Mouse (Mus musculus) layer of hippocampus, adult 2 months (tissue): ENCODE data around the gene Ube2l3. TPM values are rescaled to one million over a fixed set of nuclear protein-coding genes. Genes with fewer than 3 reads are reported as not detected.
A peak's percentile ranks its signal among the peaks of the same experiment; 100 is the strongest.
"Not testable (repeated sequence)": the region's sequence is repeated elsewhere in the genome, so short reads cannot be mapped to it uniquely, and the experiment has no call there.

ENCODE experiments used
- DNase-seq, 2 experiments: peaks; one replicate each; pipeline ENCODE4 v3.0.0; 2022; ENCODE audit warnings: low spot score in 2 of 2
- H3K27ac ChIP-seq: fragments of 200-600 bp; 2 replicates; pipeline ENCODE4 v1.8.1; 2022
- H3K4me3 ChIP-seq: fragments of 200-600 bp; 2 replicates; pipeline ENCODE4 v1.8.1; 2022; ENCODE audit warnings: mild to moderate bottlenecking
- CTCF ChIP-seq: fragments of 200-600 bp; conservative IDR thresholded peaks from 2 replicates; pipeline ENCODE4 v1.8.1; 2022; ENCODE audit warnings: antibody characterized with exemption, mild to moderate bottlenecking, moderate library complexity
- long read RNA-seq, 2 experiments: library from polyadenylated mRNA; stranded (forward); transcript quantifications; one replicate each; pipeline ENCODE4 v2.0.0; 2021; ENCODE audit warnings: borderline mapping rate in 2 of 2
- total RNA-seq, 2 experiments: library from RNA; stranded (reverse); gene quantifications; 2 replicates each; pipeline ENCODE4 v1.2.3; 2021

Gene Ube2l3
- total RNA-seq = 100 to 1,000 TPM; 133 to 139 TPM
- long read RNA-seq, experiment 1, transcript Ube2l3-201 (4 exons, 2,609 nt) = major isoform, 77 of 110 reads
- long read RNA-seq, experiment 1, partial matches to known transcripts = 12 of 110 reads
- long read RNA-seq, experiment 1, other reads (novel, unspliced or antisense) = 17 of 110 reads
- long read RNA-seq, experiment 2, transcript Ube2l3-201 (4 exons, 2,609 nt) = major isoform, 68 of 98 reads
- long read RNA-seq, experiment 2, transcript Ube2l3-203 (3 exons, 650 nt) = minor isoform, 7 of 98 reads
- long read RNA-seq, experiment 2, partial matches to known transcripts = 9 of 98 reads
- long read RNA-seq, experiment 2, other reads (novel, unspliced or antisense) = 13 of 98 reads

DNA sequence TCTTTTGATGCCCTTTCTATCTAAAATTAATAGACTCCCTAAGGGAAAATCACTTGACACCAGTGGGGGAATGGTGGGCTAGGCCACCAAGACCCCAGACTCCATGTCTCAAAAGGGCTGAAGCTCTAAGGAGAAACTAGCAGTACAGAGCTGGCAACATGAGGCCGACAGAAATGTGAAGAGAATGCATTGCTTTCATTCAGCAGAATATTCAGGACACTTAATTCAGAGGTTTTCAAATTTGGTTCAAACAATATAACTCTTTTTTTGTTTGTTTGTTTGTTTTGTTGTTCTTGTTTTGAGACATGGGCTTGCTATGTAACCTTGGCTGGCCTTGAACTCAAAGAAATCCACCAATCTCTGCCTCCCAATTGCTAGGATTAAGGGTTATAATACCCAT lies at the start of gene Ube2l3:
Gene Ube2l3 (minus strand): TSS at position 101 of the 400 bp plus-strand sequence.
- TF ChIP-seq CTCF = no peak
- Histone ChIP-seq H3K4me3 (peak within 1 kb of the TSS; percentile 86), H3K27ac (peak within 1 kb of the TSS; percentile 95)
- DNase-seq = no peak

DNA sequence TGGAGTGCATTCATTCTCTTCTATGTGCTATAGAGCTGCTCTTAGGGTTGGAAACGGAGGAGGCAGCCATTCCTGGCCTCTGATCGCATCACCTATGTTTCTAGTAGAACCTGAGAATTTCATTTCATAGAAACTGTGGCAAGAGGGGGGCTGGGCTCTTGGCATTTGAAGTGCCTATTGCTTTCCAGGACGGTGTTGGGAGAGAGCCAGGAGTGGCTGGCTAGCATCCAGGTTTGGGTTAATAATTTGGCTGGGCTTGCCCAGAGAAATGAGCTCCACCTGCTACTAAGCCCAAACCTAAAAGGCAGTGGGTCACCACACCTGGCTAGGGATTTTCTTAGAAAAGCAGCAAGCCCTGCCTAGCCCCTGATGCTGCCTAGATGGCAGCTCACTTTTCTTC lies 49.1 kb upstream of the Ube2l3 start:
- peak in 1 of 2 experiments; percentile 43 for DNase-seq
- Histone ChIP-seq H3K4me3 (no peak overlapping the region), H3K27ac (no peak overlapping the region)
- TF ChIP-seq CTCF = no peak

DNA sequence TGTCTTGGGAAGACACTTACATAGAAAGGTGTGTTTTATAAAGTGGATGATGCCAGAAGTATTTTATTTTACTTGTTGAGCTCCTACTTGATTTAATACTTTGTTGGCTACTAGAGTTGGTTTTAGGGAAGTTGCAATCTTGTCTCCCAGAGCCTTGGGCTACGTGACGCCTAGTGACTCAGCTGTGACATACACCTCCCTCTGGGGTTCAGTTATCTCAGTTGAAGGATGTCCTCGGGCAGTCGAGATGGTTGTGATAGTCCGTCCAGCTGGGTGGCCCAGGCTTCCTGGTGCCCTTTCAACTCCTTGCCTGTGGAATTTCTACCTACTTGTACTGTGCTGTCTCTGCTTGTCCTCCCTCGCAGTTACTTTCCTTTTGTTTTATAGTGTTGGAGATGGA lies 46.7 kb upstream of the Ube2l3 start:
- no peak overlapping the region for H3K4me3 ChIP-seq
- H3K27ac ChIP-seq = no peak overlapping the region
- TF ChIP-seq CTCF = no peak
- no peak for DNase-seq

DNA sequence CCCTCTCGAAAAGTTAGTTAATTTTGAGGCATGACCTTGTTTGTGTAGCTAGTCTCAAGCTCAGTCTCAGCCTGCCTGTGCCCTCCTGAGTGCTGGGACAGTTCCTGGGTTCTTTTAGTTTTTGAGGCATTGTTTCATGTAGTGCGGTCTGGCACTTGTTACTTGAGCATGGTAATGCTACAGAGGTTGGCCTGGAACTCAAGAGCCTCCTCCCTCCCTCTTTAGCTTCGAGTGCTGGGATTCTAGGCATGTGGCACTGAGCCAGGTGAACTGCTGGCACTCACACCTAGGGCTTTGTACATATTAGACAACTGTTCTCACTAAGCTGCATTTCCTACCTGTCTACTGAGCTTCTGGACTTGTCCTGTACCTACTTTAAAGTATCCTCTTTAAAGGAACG lies 45.3 kb upstream of the Ube2l3 start:
- no peak for TF ChIP-seq CTCF
- DNase-seq = no peak
- H3K27ac ChIP-seq = no peak overlapping the region
- no peak overlapping the region for H3K4me3 ChIP-seq

DNA sequence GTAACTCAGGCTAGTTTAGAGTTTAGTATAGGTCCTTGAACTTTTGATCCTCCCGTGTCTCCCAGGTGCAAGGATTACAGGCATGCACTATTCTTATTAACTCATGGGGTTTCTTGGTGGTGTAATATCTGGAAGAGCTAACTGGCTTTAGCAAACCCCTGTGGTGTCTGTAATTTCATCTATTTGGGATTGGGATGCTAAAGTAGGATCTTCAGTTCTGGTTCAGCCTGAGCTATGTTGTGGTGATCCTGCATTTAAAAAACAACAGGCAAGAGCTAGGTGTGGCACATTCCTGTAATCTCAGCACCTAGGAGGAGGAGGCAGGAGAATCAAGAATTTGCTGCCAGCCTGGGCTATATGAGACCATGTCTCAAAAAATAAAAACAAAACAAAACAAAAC lies 42.5 kb upstream of the Ube2l3 start:
- no peak overlapping the region for H3K27ac ChIP-seq
- H3K4me3 ChIP-seq = no peak overlapping the region
- DNase-seq = no peak
- no peak for TF ChIP-seq CTCF

DNA sequence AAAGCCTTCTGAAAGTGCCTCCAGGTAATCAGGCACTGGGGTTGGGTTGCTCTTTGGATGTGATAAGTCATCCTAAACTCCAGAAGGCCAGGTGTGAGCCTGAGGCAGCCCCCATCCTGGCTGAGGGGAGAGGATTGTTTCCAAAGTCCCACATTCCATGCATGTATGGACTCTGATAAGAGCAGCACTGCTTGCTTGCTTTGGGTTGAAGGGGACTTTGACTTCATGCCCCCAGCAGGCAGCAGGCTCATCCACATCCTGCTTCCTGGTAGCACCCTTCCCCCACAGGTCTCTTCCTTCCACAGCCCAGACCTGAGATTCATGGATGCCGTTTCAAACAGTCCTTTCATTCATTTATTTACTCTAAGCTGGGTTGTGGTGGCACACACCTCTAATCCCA lies 41.3 kb upstream of the Ube2l3 start:
- H3K27ac ChIP-seq = no peak overlapping the region

DNA sequence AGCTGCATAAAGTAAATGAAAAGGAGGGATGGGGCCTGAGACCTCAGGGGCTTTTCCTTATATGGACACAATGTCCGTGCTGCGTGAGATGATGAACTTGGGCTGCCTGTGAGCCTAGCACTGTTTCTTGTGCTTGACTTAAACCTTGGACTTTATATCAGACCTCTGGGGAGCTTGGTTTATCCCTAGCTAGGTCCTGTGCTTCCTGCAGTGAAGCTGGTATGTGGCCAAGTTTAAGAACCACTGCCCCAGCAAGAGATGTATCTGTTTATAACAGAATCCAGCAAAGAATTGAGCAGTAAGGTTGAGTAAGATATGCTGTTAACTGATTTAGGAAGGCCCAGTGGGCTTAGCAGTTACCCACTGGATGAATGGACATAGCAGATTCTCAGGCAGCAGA lies 37.0 kb upstream of the Ube2l3 start:
- Histone ChIP-seq H3K4me3 (no peak overlapping the region), H3K27ac (no peak overlapping the region)
- DNase-seq = no peak
- TF ChIP-seq CTCF = no peak

More for the DNA sequence above, 41.3 kb upstream of the Ube2l3 start:
- H3K4me3 ChIP-seq = no peak overlapping the region
- no peak for TF ChIP-seq CTCF
- no peak for DNase-seq

DNA sequence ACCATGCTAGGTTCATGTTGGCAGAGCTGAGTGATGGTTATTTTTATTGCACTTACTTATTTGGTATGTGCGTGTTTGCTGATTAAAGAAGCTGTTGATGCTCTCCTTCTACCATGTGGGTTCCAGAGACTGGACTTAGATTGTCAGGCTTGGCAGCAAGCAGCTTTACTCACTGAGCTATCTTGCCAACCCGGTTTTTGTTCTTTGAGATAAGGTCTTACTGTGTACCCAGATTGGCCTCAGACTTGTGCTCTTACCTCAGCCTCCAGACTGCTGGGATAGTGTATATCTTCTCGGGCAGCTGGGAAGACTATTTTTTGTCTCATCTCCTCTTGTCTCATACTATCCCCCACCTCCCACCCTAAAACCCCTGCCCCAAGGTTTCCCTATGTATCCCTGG lies 35.2 kb upstream of the Ube2l3 start:
- Histone ChIP-seq H3K4me3 (no peak overlapping the region), H3K27ac (no peak overlapping the region)
- TF ChIP-seq CTCF = no peak
- DNase-seq = no peak

DNA sequence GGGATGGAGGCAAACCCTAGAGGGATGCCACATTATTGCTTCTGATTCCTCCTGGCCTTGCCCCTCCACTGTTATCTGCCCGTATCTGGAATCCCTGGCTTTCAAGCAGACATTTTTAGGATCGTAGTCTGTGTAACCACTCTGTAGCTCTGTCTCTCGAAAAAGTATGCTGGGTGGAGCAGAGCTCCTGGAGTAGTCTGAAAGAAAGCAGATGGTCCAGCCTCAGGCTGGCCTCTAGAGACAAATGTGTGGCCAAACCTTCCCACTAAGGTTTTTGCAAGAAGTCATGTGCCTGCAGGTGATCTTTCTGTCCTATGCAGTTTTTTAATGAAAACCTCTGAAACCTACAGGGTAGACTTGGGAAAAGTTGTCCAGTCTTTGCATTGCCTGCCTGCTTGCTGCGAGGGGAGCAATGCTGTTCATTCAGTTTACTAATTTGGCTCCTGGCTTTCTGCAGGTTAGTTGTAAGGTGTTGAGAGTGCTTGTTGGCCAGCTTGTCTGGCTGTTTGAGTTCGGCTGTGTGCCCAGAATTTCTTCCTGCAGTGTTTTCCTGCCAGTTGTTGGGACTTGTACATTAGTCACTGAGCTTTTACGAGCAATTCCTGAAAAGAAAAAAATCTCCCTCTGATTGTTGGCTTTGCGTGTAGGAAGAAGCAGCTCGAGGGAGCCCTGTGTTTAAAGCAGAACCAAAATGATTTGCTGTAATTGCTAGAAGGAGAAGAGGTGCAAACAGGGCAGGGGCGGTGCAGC lies 32.6 kb upstream of the Ube2l3 start:
- TF ChIP-seq CTCF = no peak
- DNase-seq = no peak
- peak overlapping the region; percentile 77 for H3K4me3 ChIP-seq
- H3K27ac ChIP-seq = no peak overlapping the region

DNA sequence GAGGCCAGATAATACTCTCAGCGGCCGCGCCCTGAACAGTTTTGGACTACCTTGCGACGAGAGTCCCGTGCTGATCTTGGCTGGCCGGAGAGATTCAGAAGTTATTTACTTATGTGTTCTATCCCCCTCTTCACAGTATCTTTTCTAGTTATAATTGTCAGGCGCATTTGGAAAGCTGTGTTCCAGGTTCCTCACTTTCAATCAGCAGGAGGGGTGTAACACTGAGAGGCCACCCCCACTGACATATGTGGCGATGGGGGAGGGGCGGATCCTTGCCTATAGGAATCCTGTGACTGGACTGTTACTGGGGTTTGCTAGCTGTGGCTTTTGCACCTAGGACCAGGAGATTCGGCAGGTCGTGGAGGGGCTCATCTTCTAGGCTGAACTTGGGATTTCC lies 32.0 kb upstream of the Ube2l3 start:
- Histone ChIP-seq H3K27ac (peak overlapping the region; percentile 98), H3K4me3 (peak overlapping the region; percentile 77)
- no peak for TF ChIP-seq CTCF
- peak in 1 of 2 experiments; percentile 43 for DNase-seq

DNA sequence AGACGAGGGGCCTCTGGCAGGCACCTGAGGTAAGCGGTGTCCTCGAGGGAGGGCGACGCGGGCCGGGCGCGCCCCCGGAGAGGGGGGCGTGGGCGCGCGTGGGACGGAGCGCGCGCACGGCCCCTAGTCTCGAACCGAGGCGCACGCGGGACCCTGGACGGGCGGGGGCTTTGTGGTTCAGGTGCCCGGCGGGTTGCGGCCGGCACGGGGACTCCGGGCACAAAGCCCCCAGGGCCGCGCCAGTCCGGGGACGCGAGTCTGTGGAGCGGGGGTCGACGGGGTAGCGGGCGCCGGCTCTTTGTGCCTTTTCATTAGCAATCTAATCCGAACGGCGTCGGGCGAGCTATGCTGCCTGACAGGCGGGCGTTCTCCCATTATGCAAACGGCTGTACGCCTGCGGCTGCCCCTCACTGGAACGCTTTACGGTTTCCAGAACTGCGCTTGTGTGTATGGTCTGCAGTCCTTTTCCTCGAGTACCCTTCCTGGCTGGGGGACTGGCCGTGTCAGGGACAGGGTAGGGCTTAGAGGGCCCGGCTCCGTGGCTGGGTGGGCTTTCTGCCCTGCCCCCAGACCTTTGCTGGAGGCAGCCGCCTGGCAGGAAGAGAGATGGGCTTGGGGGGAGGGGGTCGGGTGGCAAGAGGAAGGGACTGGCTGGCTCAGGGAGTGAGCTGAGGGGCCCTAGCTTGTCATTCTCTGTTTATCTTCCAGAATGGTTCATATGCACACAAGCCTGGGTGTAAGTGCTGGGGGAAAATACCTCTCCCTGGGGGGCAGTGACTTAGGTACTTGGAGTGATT lies 31.5 kb upstream of the Ube2l3 start:
- peak overlapping the region; percentile 77 for H3K4me3 ChIP-seq
- DNase-seq = no peak
- TF ChIP-seq CTCF = no peak
- peak overlapping the region; percentile 98 for H3K27ac ChIP-seq

DNA sequence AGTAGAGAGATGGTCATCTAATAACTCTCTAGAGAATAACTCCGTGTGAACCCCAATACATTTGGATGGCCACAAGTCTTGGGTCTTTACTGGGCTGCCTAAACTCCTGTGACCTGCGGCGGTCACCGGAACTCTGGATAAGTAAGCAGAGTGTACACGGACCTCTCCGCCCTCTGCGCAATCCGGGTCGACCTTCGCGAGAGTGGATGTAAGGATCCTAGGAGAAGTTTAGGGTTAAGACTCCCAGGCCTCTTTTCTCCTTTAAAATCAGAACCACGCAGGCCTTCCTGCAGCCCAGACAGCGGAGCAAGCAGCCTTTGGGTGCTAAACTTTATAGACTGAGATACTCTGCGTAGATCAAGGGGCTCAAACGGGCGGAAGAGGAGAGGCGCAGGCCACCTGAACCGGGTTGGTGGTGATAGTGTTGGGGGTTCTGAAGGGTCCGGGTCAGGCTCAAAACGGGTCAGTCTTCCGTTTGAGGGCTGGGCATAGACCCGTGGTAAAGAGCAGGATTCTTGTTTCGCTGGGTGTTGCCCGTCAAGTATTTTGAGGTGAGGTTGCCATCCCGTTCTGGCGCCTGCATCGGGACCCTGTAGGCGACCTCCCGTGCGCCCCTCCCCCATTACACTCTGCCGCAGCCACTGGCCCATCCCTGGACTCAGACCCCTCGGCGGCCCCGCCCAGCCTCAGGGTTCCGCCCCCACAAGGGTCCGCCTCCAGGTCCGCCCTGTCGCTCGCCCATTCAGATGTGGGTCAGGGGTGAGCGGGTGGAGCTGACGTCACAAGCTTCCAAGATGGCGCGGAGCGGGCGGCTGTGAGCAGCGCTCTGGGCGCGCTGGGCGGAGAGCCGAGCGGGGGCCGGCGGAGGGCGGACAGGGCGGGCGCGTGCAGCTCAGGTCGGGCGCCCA lies 30.6 kb upstream of the Ube2l3 start, which contains the start of gene Hic2:
Gene Hic2 (plus strand): TSS at position 779 of the 908 bp plus-strand sequence.
- H3K4me3 ChIP-seq = peak within 1 kb of the TSS; percentile 77
- peak within 1 kb of the TSS; percentile 98 for H3K27ac ChIP-seq
- DNase-seq = peak; percentile 89 to 91
- TF ChIP-seq CTCF = no peak

DNA sequence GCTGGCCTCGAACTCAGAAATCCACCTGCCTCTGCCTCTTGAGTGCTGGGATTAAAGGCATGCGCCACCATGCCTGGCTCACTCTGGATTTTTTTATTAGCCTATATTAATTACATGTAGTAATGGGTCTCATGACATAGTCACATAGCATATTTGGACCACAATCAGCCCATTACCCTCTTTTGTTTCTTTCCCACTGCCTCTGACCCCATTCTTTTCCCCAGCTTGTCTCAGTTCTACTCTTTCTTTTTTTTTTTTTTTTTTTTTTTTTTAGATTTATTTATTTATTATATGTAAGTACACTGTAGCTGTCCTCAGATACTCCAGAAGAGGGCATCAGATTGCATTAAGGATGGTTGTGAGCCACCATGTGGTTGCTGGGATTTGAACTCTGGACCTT lies 29.1 kb upstream of the Ube2l3 start:
- H3K27ac ChIP-seq, DNase-seq, H3K4me3 ChIP-seq: not testable (repeated sequence)
